Mouse (Mus musculus) bone marrow, adult 2 months (tissue): Measurements from ENCODE around the gene Eprs. TPM values are rescaled to one million over a fixed set of nuclear protein-coding genes. Genes with fewer than 3 reads are reported as not detected.

ENCODE experiments used
- H3K27ac ChIP-seq: fragments of 200-500 bp; 2 replicates; pipeline ENCODE4 v1.5.1; 2012; ENCODE audit warnings: low read depth, mild to moderate bottlenecking, control low read depth, inconsistent platforms, low read length; ENCODE audit not compliant: control insufficient read depth, poor library complexity, insufficient read depth
- H3K4me1 ChIP-seq: fragments of 200-500 bp; 2 replicates; pipeline ENCODE4 v1.6.1; 2011; ENCODE audit warnings: low read length; ENCODE audit not compliant: control insufficient read depth, insufficient read depth
- H3K4me3 ChIP-seq: fragments of 200-500 bp; replicated peaks from 2 replicates; pipeline ENCODE3; 2011; ENCODE audit warnings: mild to moderate bottlenecking, low read depth, low read length, control low read depth; ENCODE audit not compliant: control insufficient read depth
- CTCF ChIP-seq: fragments of 200-500 bp; IDR thresholded peaks from 2 replicates; pipeline ENCODE4 v1.5.1; 2011; ENCODE audit warnings: low read length, control low read depth; ENCODE audit not compliant: control insufficient read depth, insufficient read depth
- POLR2A ChIP-seq: fragments of 200-500 bp; IDR thresholded peaks from 2 replicates; pipeline ENCODE4 v1.6.1; 2011; ENCODE audit warnings: low read depth, mild to moderate bottlenecking, control low read depth, low read length, borderline replicate concordance; ENCODE audit not compliant: control insufficient read depth
- WGBS: fragments of 180-500 bp; shearing (Covaris S2); methylation state at CpG from one replicate; pipeline ENCODE4 v1.1.7; 2018; 5-methylcytosine and 5-hydroxymethylcytosine counted together
- polyA plus RNA-seq: library from polyadenylated mRNA; stranded (reverse); fragments of >200 nt; gene quantifications from 2 replicates; pipeline ENCODE4 v1.2.4, GENCODE M21; 2011; ENCODE audit warnings: low replicate concordance; ENCODE audit not compliant: missing spikeins, insufficient read depth, insufficient read length

Gene Eprs
- polyA plus RNA-seq, 1 experiment = 35.7 TPM

- H3K27ac ChIP-seq = no peak overlapping the region
- no peak overlapping the region for H3K4me3 ChIP-seq
- H3K4me1 ChIP-seq = no peaks in the 10 kb centered on the region
- TF ChIP-seq POLR2A (no peak), CTCF (no peak)
- 81% methylated on average over 6 of the region's 6 CpGs for WGBS
Observed at GRCm38 (mm10) chr1:185420776-185421175, 57.9 kb downstream of the Eprs start.

- Histone ChIP-seq H3K27ac (no peak overlapping the region), H3K4me3 (no peak overlapping the region), H3K4me1 (no peaks in the 10 kb centered on the region)
- TF ChIP-seq CTCF (no peak), POLR2A (no peak)
- WGBS = 89% methylated on average over 5 of the region's 5 CpGs
Observed at GRCm38 (mm10) chr1:185426583-185426982, 63.7 kb downstream of the Eprs start.

- TF ChIP-seq CTCF (no peak), POLR2A (no peak)
- H3K4me3 ChIP-seq = no peak overlapping the region
- H3K27ac ChIP-seq = no peak overlapping the region
- H3K4me1 ChIP-seq = no peaks in the 10 kb centered on the region
- 94% methylated on average over 5 of the region's 5 CpGs for WGBS
Observed at GRCm38 (mm10) chr1:185430488-185430887, 67.6 kb downstream of the Eprs start.

GRCm38 (mm10) chr1:185431245-185431997 lies 68.6 kb downstream of the Eprs start:
- 72% methylated on average over 6 of the region's 6 CpGs for WGBS
- Histone ChIP-seq H3K4me3 (no peak overlapping the region), H3K27ac (no peak overlapping the region), H3K4me1 (no peaks in the 10 kb centered on the region)
- no peak for TF ChIP-seq CTCF
- no peak for TF ChIP-seq POLR2A

GRCm38 (mm10) chr1:185431998-185432317 lies 69.1 kb downstream of the Eprs start:
- Histone ChIP-seq H3K4me1 (no peaks in the 10 kb centered on the region), H3K4me3 (no peak overlapping the region), H3K27ac (no peak overlapping the region)
- WGBS = 84% methylated on average over 13 of the region's 13 CpGs
- no peak for TF ChIP-seq CTCF
- no peak for TF ChIP-seq POLR2A

GRCm38 (mm10) chr1:185433112-185433511 lies 70.3 kb downstream of the Eprs start:
- no peak for TF ChIP-seq CTCF
- no peak for TF ChIP-seq POLR2A
- Histone ChIP-seq H3K4me3 (no peak overlapping the region), H3K27ac (no peak overlapping the region), H3K4me1 (no peaks in the 10 kb centered on the region)
- WGBS = 61% methylated on average over 6 of the region's 6 CpGs

- no peak overlapping the region for H3K27ac ChIP-seq
- 62% methylated on average over 9 of the region's 9 CpGs for WGBS
Observed at GRCm38 (mm10) chr1:185438841-185439580, 76.2 kb downstream of the Eprs start.

GRCm38 (mm10) chr1:185441703-185442472 lies 79.0 kb downstream of the Eprs start:
- no peak overlapping the region for H3K27ac ChIP-seq
- WGBS = 83% methylated on average over 18 of the region's 18 CpGs
- H3K4me3 ChIP-seq = no peak overlapping the region
- TF ChIP-seq CTCF (no peak), POLR2A (no peak)
- no peaks in the 10 kb centered on the region for H3K4me1 ChIP-seq

More at GRCm38 (mm10) chr1:185438841-185439580, 76.2 kb downstream of the Eprs start:
- H3K4me3 ChIP-seq = no peak overlapping the region
- TF ChIP-seq CTCF (no peak), POLR2A (no peak)
- no peaks in the 10 kb centered on the region for H3K4me1 ChIP-seq
